Mouse (Mus musculus) central nervous system, embryonic 18 days (tissue): ENCODE measurements around the gene Sh2d1b1. TPM values are rescaled to one million over a fixed set of nuclear protein-coding genes. Genes with fewer than 3 reads are reported as not detected.

Experiments used
- polyA plus RNA-seq: library from polyadenylated mRNA; depleted of rRNA; stranded (reverse); fragments of >200 nt; gene quantifications from 2 replicates; pipeline ENCODE4 v1.2.3, GENCODE M21; 2012; rRNA removed

Gene Sh2d1b1
- polyA plus RNA-seq = not detected in 2 replicates

GRCm38 (mm10) chr1:170277016-170277415 lies at the start of gene Sh2d1b1:
Sh2d1b1 (plus strand) TSS chr1:170277320.

GRCm38 (mm10) chr1:170232688-170233087 lies 44.4 kb upstream of the Sh2d1b1 start, which contains the start of gene Sh2d1b2:
Sh2d1b2 (plus strand) TSS chr1:170232749.

DNA sequence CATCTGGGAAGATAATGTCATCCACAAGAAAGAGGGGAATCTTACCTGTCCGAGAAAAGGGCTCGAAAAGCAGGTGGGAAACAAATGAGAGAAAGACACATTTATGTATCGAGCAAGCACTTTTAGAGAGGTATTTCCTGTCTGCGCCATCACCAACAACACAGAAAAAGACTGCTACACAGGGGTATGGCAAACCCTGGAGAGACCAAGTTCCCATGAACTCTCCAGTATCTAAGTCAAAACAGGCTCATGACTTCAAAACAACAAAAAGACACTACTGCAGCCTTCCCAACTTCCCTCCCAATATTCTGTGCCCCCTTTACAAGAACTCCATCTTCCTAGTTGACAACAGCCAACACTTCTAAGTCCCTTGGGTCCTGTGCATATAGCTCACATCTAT lies 29.1 kb downstream of the Sh2d1b1 start, which contains the start of gene Gm7694:
Gene Gm7694 (minus strand): TSS at position 101 of the 400 bp plus-strand sequence.

DNA sequence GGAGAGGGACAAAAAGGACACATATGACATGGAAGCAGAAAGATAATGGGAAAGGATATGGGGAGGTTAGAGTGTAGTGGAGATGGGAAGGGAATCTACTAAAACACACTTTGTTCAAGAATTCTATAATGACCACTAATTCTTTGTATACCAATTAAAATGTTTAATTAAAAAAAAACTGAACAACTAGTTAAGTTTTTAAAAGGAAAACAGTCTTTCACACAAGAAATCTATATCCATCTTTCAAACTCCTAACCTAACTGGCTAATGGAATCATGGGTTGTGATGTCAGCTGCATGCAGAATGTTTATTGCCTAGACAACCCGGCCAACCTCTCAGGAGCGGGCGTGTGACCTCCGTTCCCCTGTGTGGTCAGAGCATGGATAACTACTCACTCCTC lies 31.4 kb downstream of the Sh2d1b1 start, which contains the start of gene Spata46:
Gene Spata46 (plus strand): TSS at position 301 of the 400 bp plus-strand sequence.

Other genes with a start within 250 kb of the Sh2d1b1 start
- gene Ddr2, start 166.6 kb upstream of the Sh2d1b1 start, polyA plus RNA-seq = 4.3 and 5.1 TPM in 2 replicates
- gene Uap1, start 102.4 kb upstream of the Sh2d1b1 start, polyA plus RNA-seq = 38.5 and 39.6 TPM in 2 replicates
- 28.3 and 31.4 TPM in 2 replicates for gene Uhmk1, start 61.9 kb upstream of the Sh2d1b1 start, polyA plus RNA-seq
- 0.07 TPM in 1 of 2 replicates, not detected in the other for gene Sh2d1b2, start 44.6 kb upstream of the Sh2d1b1 start, polyA plus RNA-seq
- 3.8 TPM in 2 replicates for gene Gm7694, start 29.0 kb downstream of the Sh2d1b1 start, polyA plus RNA-seq
- not detected in 2 replicates for gene Spata46, start 31.5 kb downstream of the Sh2d1b1 start, polyA plus RNA-seq